Mouse (Mus musculus): ENCODE data around the gene Rnf34.

DNA sequence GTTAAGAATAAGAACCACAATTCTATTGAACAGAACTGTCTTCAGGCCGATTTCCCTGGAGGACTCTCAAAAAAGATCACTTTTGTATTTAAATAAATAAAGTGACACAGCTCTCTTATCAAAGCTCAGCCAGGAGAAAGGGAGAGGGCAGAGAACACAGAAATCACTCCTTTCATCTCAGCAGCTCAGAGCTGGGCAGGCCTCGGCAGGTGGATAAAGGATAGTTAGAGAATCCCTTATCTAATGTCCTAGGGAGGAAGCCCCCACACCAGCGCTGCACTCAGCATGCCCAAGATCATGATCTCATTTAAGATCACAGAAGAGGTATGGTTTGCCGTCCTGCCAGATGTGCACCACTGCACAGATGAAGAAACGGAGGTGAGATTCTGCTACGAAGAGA lies 52.4 kb downstream of the Rnf34 start:
- TF ChIP-seq CTCF (IDR thresholded peaks at IDR 0.05), result no peak
- no peak for TF ChIP-seq EP300 (IDR thresholded peaks at IDR 0.05)

Data from lung, postnatal 0 days (tissue).